Mouse (Mus musculus) forebrain, embryonic 10.5 days (tissue): Measurements from ENCODE around the gene Leap2. TPM values are rescaled to one million over a fixed set of nuclear protein-coding genes. Genes with fewer than 3 reads are reported as not detected.

Experiments
- DNase-seq: peaks from one replicate; pipeline ENCODE4 v3.0.0-alpha.2; 2017; ENCODE audit warnings: low spot score; ENCODE audit errors: extremely low spot score
- H3K27ac ChIP-seq: fragments of 300-500 bp; sonication (generic); 2 replicates; pipeline ENCODE4 v1.5.1; 2016; ENCODE audit warnings: mild to moderate bottlenecking
- H3K27me3 ChIP-seq: fragments of 300-500 bp; sonication (generic); 2 replicates; pipeline ENCODE4 v1.6.1; 2016; ENCODE audit warnings: mild to moderate bottlenecking; ENCODE audit not compliant: poor library complexity, severe bottlenecking
- H3K36me3 ChIP-seq: fragments of 300-500 bp; sonication (generic); replicated peaks from 2 replicates; pipeline ENCODE4 v1.6.1; 2016; ENCODE audit warnings: mild to moderate bottlenecking, moderate library complexity
- H3K4me1 ChIP-seq: fragments of 300-500 bp; sonication (generic); 2 replicates; pipeline ENCODE4 v1.6.1; 2016
- H3K4me3 ChIP-seq: fragments of 300-500 bp; sonication (generic); 2 replicates; pipeline ENCODE4 v1.5.1; 2016; ENCODE audit warnings: mild to moderate bottlenecking, moderate library complexity
- H3K9me3 ChIP-seq: fragments of 300-500 bp; sonication (generic); 2 replicates; pipeline ENCODE4 v1.6.1; 2016; ENCODE audit warnings: mild to moderate bottlenecking, moderate library complexity
- WGBS: fragments of 180-500 bp; shearing (Covaris S2); methylation state at CpG from one replicate; pipeline ENCODE4 v1.1.7; 2016; 5-methylcytosine and 5-hydroxymethylcytosine counted together
- microRNA-seq: library from miRNA; unstranded; fragments of <30 nt; microRNA quantifications from one replicate; pipeline ENCODE4, GENCODE M21; 2017
- polyA plus RNA-seq: library from polyadenylated mRNA; unstranded; fragments of >200 nt; fragmentation: Nextera tagmentation; extraction: Ambion mirVana; gene quantifications from 2 replicates; pipeline ENCODE4 v1.2.1, GENCODE M21; 2016

The Leap2 gene
- polyA plus RNA-seq, 1 experiment from 2014 or later = not detected

DNA sequence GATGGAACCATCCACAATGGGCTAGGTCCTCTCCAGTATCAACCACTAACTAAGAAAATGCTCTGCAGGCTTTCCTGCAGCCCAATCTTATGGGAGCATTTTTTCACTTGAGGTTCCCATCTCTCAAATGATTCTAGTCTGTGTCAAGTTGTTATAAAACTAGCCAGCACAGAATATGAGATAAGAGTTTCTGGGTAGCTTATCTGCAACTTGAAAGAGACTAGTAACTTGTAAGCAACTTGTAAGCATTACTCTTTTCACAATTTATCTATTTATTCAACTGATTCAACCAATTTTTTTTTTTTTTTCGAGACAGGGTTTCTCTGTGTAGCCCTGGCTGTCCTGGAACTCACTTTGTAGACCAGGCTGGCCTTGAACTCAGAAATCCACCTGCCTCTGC lies 19.3 kb downstream of the Leap2 start:
- 90% methylated on average over 1 of the region's 1 CpGs for WGBS
- peaks cover 97% of the 10 kb centered on the region for H3K36me3 ChIP-seq
- DNase-seq = no peak
- no peaks in the 10 kb centered on the region for H3K27me3 ChIP-seq
- no peak overlapping the region for H3K4me3 ChIP-seq
- no peaks in the 10 kb centered on the region for H3K4me1 ChIP-seq
- H3K27ac ChIP-seq = no peak overlapping the region
- H3K9me3 ChIP-seq = no peaks in the 10 kb centered on the region

GRCm38 (mm10) chr11:53393856-53394255 lies 29.1 kb downstream of the Leap2 start:
- Histone ChIP-seq H3K27me3 (no peaks in the 10 kb centered on the region), H3K9me3 (no peaks in the 10 kb centered on the region; the same call in 1 of the 2 replicates), H3K4me1 (no peaks in the 10 kb centered on the region), H3K36me3 (peaks cover 88% of the 10 kb centered on the region), H3K4me3 (no peak overlapping the region), H3K27ac (no peak overlapping the region)
- no peak for DNase-seq
- 92% methylated on average over 1 of the region's 1 CpGs for WGBS

DNA sequence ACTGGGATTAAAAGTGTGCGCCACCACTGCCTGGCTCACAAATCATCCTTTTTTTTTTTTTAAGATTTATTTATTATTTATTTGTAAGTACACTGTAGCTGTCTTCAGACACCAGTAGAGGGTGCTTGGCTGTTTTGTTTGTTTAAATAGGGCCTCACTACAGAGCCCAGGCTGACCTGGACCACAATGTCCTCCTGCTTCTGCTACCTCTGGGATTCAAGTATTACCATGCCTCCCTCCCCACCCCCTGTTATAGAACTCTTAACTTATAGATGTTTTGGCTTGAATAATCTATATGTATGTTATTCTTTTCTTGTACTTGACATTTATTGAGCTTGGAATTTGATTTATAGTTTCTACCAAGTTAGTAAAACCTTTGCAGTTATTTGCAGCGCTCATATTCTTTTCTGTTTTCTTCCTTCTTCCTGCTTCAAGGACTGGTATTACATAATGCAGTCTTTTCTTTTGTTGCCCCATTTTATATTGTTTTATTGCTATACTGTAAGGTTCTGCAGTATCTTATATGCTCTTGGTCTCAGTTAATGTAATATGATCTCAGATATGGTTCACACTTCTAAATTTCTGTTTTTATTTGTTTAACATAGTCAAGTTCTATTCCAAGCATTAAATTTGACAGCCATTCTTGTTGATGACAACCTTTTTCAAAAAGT lies 39.1 kb downstream of the Leap2 start:
- Histone ChIP-seq H3K27ac (no peak overlapping the region), H3K27me3 (no peaks in the 10 kb centered on the region), H3K9me3 (no peaks in the 10 kb centered on the region), H3K36me3 (peaks cover 83% of the 10 kb centered on the region), H3K4me3 (no peak overlapping the region), H3K4me1 (no peaks in the 10 kb centered on the region)
- 93% methylated on average over 2 of the region's 2 CpGs for WGBS
- no peak for DNase-seq

DNA sequence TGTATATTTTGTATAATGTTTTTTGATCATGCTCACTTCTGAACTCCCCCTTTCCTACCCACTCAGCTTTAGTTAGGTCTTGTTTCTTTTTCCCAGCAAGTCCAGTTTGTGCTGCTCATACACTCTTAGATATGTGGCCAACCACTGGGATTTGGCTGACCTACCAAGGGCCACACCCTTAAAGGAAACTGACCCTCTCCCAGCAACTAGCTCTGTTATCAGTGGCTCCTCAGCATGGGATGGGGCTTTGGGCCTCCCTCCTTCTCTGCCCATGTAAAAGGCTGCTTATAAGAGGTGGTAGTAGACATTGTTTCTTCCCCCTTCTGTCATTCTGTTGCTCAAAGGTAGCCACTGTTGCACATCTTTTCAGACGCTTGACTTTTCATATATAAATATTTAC lies 44.1 kb downstream of the Leap2 start:
- no peak for DNase-seq
- H3K36me3 ChIP-seq = peaks cover 83% of the 10 kb centered on the region
- no peaks in the 10 kb centered on the region for H3K27me3 ChIP-seq
- WGBS = 89% methylated on average over 1 of the region's 1 CpGs
- H3K4me1 ChIP-seq = no peaks in the 10 kb centered on the region
- no peak overlapping the region for H3K27ac ChIP-seq
- H3K4me3 ChIP-seq = no peak overlapping the region
- no peaks in the 10 kb centered on the region for H3K9me3 ChIP-seq

Small RNA genes within 50 kb of the gene (microRNA-seq; reads per million reads assigned to microRNA genes)
- not detected for gene Mir6920

Other genes starting within 250 kb of the Leap2 start
- 127 and 136 TPM in 2 replicates for gene Hspa4, start 122.7 kb downstream of the Leap2 start, polyA plus RNA-seq
- 24.1 and 27.7 TPM in 2 replicates for gene Zcchc10, start 98.5 kb downstream of the Leap2 start, polyA plus RNA-seq
- gene Aff4, start 72.3 kb downstream of the Leap2 start, polyA plus RNA-seq = 31.5 and 33.5 TPM in 2 replicates
- 590 and 612 TPM in 2 replicates for gene Uqcrq, start 7.7 kb upstream of the Leap2 start, polyA plus RNA-seq
- gene Gdf9, start 7.9 kb upstream of the Leap2 start, polyA plus RNA-seq = 1.1 and 2.0 TPM in 2 replicates
- gene Gm10447, start 33.9 kb upstream of the Leap2 start, polyA plus RNA-seq = not detected in 2 replicates
- 1.2 and 1.7 TPM in 2 replicates for gene Shroom1, start 34.0 kb upstream of the Leap2 start, polyA plus RNA-seq
- not detected in 2 replicates for gene Gm9837, start 47.3 kb upstream of the Leap2 start, polyA plus RNA-seq
- gene Gm9945, start 57.0 kb upstream of the Leap2 start, polyA plus RNA-seq = 0.30 TPM in 1 of 2 replicates, not detected in the other
- gene Sowaha, start 57.1 kb upstream of the Leap2 start, polyA plus RNA-seq = 0.46 and 0.97 TPM in 2 replicates
- 22.7 and 22.9 TPM in 2 replicates for gene Sept8, start 96.1 kb upstream of the Leap2 start, polyA plus RNA-seq
- gene Kif3a, start 144.2 kb upstream of the Leap2 start, polyA plus RNA-seq = 78.4 and 82.2 TPM in 2 replicates
- 0.77 and 0.96 TPM in 2 replicates for gene Il4, start 195.5 kb upstream of the Leap2 start, polyA plus RNA-seq
- not detected in 2 replicates for gene Il13, start 211.5 kb upstream of the Leap2 start, polyA plus RNA-seq